ENCODE assay signal across 8 mouse cellular contexts in the genomic region with DNA sequence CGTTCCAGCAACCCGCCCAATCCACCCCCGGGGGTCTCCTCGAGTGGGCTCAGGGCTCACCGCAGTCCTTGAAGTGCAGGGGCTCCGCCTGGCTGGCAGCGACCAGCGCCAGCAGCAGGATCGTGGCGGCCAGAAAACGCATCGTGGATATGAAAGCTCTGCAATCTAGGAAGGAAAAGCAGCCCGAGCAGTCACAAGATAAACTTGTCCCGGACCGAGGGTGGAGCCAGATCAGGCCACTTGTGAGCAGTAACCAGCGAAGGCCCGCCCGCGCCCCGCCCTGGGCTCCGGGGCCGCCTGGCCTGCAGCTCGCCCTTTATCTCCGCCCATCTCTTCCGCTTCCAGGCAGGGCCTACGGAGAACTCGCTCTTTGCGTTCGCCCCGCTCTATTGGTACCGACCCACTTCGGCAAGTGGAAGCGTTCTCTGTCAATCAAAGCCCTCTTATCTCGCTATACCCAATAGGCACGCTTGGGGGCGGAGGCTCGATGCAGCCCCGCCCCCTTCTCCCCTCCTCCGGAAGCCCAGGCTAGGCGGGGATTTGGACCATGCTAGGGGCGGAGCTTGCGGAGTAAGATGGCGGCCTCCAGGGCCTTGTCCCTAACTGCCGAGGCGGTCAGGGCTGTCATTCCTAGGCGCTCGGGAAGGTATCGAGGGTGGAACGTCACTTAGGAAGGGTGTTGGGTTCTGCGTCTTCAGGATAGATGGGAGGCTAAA. TPM values are rescaled to one million over a fixed set of nuclear protein-coding genes. Genes with fewer than 3 reads are reported as not detected.
DNase-seq lines count a peak whose midpoint lies in the region; ATAC-seq and TF ChIP-seq lines count a peak whose summit lies in the region.

A gene (minus strand): TSS at position 427 of the 716 bp plus-strand sequence.
A gene (plus strand): TSS at position 526 of the 716 bp plus-strand sequence.

- no peaks in the 10 kb centered on the region; the same call in 1 of the 2 replicates for H3K36me3 ChIP-seq in embryonic facial prominence, embryonic 15.5 days
- H3K36me3 ChIP-seq in limb, embryonic 14.5 days (ENCODE audit: control insufficient read depth, insufficient read depth, low read length) = peaks cover 15% of the 10 kb centered on the region; the same call in 1 of the 2 replicates
- H3K36me3 ChIP-seq in midbrain, postnatal 0 days (ENCODE audit: insufficient read depth, low read length) = no peaks in the 10 kb centered on the region

- peak within 1 kb of the TSS; percentile 92 for H3K27ac ChIP-seq in bone marrow, adult 2 months (ENCODE audit: control insufficient read depth, insufficient read depth, low read depth, low read length, poor library complexity)
- peak within 1 kb of the TSS; percentile 95 for H3K27ac ChIP-seq in embryonic facial prominence, embryonic 15.5 days (replicated peaks)
- H3K27ac ChIP-seq in limb, embryonic 14.5 days (replicated peaks; ENCODE audit: low read depth, low read length) = peak within 1 kb of the TSS; percentile 94
- peak within 1 kb of the TSS; percentile 84 for H3K27ac ChIP-seq in midbrain, postnatal 0 days (ENCODE audit: low read depth, low read length)

- no peak for TF ChIP-seq CTCF in bone marrow, adult 2 months (IDR thresholded peaks at IDR 0.05; ENCODE audit: control insufficient read depth, insufficient read depth, low read length)
- peak; percentile 29; the same call in 1 of the 2 replicates for TF ChIP-seq CTCF in midbrain, postnatal 0 days (IDR thresholded peaks at IDR 0.05)

- peak within 1 kb of the TSS; percentile 86 for H3K4me3 ChIP-seq in bone marrow, adult 2 months (replicated peaks; ENCODE audit: control insufficient read depth, low read depth, low read length)
- peak within 1 kb of the TSS; percentile 79 for H3K4me3 ChIP-seq in embryonic facial prominence, embryonic 15.5 days (replicated peaks)
- peak within 1 kb of the TSS; percentile 59 for H3K4me3 ChIP-seq in limb, embryonic 14.5 days (replicated peaks; ENCODE audit: low read length)
- peak within 1 kb of the TSS; percentile 62 for H3K4me3 ChIP-seq in midbrain, postnatal 0 days (ENCODE audit: low read depth, low read length)

- under 1% methylated on average over 50 of the region's 50 CpGs for WGBS in bone marrow, adult 2 months
- under 1% methylated on average over 50 of the region's 50 CpGs for WGBS in embryonic facial prominence, embryonic 15.5 days
- WGBS in limb, embryonic 14.5 days = under 1% methylated on average over 49 of the region's 50 CpGs
- WGBS in midbrain, postnatal 0 days = 1% methylated on average over 49 of the region's 50 CpGs

- no peaks in the 10 kb centered on the region for H3K9me3 ChIP-seq in embryonic facial prominence, embryonic 15.5 days (replicated peaks)
- H3K9me3 ChIP-seq in limb, embryonic 14.5 days (ENCODE audit: control insufficient read depth, low read length) = no peaks in the 10 kb centered on the region
- no peaks in the 10 kb centered on the region for H3K9me3 ChIP-seq in midbrain, postnatal 0 days (ENCODE audit: low read length)

- peak; percentile 93 for TF ChIP-seq POLR2A in bone marrow, adult 2 months (IDR thresholded peaks at IDR 0.05; ENCODE audit: borderline replicate concordance, control insufficient read depth, low read depth, low read length)
- peak; percentile 85; the same call in 1 of the 2 replicates for TF ChIP-seq POLR2A in limb, embryonic 14.5 days (IDR thresholded peaks at IDR 0.05; ENCODE audit: borderline replicate concordance, extremely low read depth, insufficient read depth, insufficient read length)

- H3K27me3 ChIP-seq in embryonic facial prominence, embryonic 15.5 days = no peaks in the 10 kb centered on the region
- H3K27me3 ChIP-seq in limb, embryonic 14.5 days (ENCODE audit: control insufficient read depth, insufficient read depth, low read length) = no peaks in the 10 kb centered on the region
- H3K27me3 ChIP-seq in midbrain, postnatal 0 days (ENCODE audit: insufficient read depth, low read length) = no peaks in the 10 kb centered on the region

- peak within 1 kb of the TSS; percentile 85 for H3K4me2 ChIP-seq in embryonic facial prominence, embryonic 15.5 days (replicated peaks)
- peak within 1 kb of the TSS; percentile 82 for H3K4me2 ChIP-seq in limb, embryonic 14.5 days (replicated peaks; ENCODE audit: low read depth, low read length, severe bottlenecking)
- peak within 1 kb of the TSS; percentile 89 for H3K4me2 ChIP-seq in midbrain, postnatal 0 days (ENCODE audit: low read depth, low read length, poor library complexity, severe bottlenecking)

- H3K4me1 ChIP-seq in bone marrow, adult 2 months (ENCODE audit: control insufficient read depth, insufficient read depth, low read length) = peaks cover 3% of the 10 kb centered on the region
- H3K4me1 ChIP-seq in embryonic facial prominence, embryonic 15.5 days = peaks cover 26% of the 10 kb centered on the region
- peaks cover 13% of the 10 kb centered on the region for H3K4me1 ChIP-seq in limb, embryonic 14.5 days (ENCODE audit: control insufficient read depth, insufficient read depth, low read length)
- peaks cover 6% of the 10 kb centered on the region; the same call in 1 of the 2 replicates for H3K4me1 ChIP-seq in midbrain, postnatal 0 days (ENCODE audit: insufficient read depth, low read length)

- ATAC-seq in embryonic facial prominence, embryonic 15.5 days (ENCODE audit: insufficient number of reproducible peaks, low FRiP score, low TSS enrichment, low read depth) = peak; percentile 99
- ATAC-seq in limb, embryonic 14.5 days (ENCODE audit: low FRiP score, low read depth) = peak; percentile 98
- ATAC-seq in midbrain, postnatal 0 days (ENCODE audit: low FRiP score) = peak; percentile 97

- DNase-seq in 416B (ENCODE audit: low read depth) = peak; percentile 100
- peak; percentile 98 for DNase-seq in heart, adult 8-10 months (ENCODE audit: low spot score)
- DNase-seq in kidney, adult 9 months = peak; percentile 99
- DNase-seq in limb, embryonic 14.5 days (ENCODE audit: low spot score) = peak; percentile 100
- DNase-seq in midbrain, postnatal 0 days (ENCODE audit: low spot score) = peak; percentile 100
- DNase-seq in spleen, postnatal 14 days (ENCODE audit: low spot score in 2 of 2) = peak; percentile 91

- H3K9ac ChIP-seq in embryonic facial prominence, embryonic 15.5 days = peak within 1 kb of the TSS; percentile 75
- H3K9ac ChIP-seq in limb, embryonic 14.5 days (ENCODE audit: low read depth, low read length, severe bottlenecking) = peak within 1 kb of the TSS; percentile 76
- peak within 1 kb of the TSS; percentile 86 for H3K9ac ChIP-seq in midbrain, postnatal 0 days (replicated peaks; ENCODE audit: low read length, poor library complexity, severe bottlenecking)

RNA-seq across cellular contexts. Expression of the first gene that starts in this region (rescaled TPM):
- polyA plus RNA-seq in bone marrow, adult 2 months (2011; ENCODE audit: insufficient read depth, insufficient read length, low replicate concordance, missing spikeins) = 33.6 and 72.2 TPM in 2 replicates
- 72.0 and 72.3 TPM in 2 replicates for polyA plus RNA-seq in embryonic facial prominence, embryonic 15.5 days (2015; fragmentation: Nextera tagmentation; extraction: Ambion mirVana)
- 10 to 100 TPM; 26.1 to 29.6 (median 26.9) TPM for total RNA-seq in heart, adult 8-10 months (2022)
- polyA plus RNA-seq in limb, embryonic 14.5 days (2012; rRNA removed) = 76.2 and 87.7 TPM in 2 replicates
- polyA plus RNA-seq in limb, embryonic 14.5 days (2014; fragmentation: Nextera tagmentation; extraction: Ambion mirVana) = 65.1 and 73.4 TPM in 2 replicates
- total RNA-seq in midbrain, postnatal 0 days (2014; rRNA removed) = 39.8 and 42.5 TPM in 2 replicates
- 43.9 and 44.8 TPM in 2 replicates for polyA plus RNA-seq in midbrain, postnatal 0 days (2015; fragmentation: Nextera tagmentation; extraction: Ambion mirVana)

RNA-seq across cellular contexts. Expression of the second gene that starts in this region (rescaled TPM):
- 83.4 and 90.0 TPM in 2 replicates for polyA plus RNA-seq in bone marrow, adult 2 months (2011; ENCODE audit: insufficient read depth, insufficient read length, low replicate concordance, missing spikeins)
- polyA plus RNA-seq in embryonic facial prominence, embryonic 15.5 days (2015; fragmentation: Nextera tagmentation; extraction: Ambion mirVana) = 128 and 137 TPM in 2 replicates
- 100 to 1,000 TPM in 1 of 4 experiments, 10 to 100 TPM in 3; 89.1 to 116 (median 94.9) TPM for total RNA-seq in heart, adult 8-10 months (2022)
- 108 TPM in 2 replicates for polyA plus RNA-seq in limb, embryonic 14.5 days (2012; rRNA removed)
- 138 and 145 TPM in 2 replicates for polyA plus RNA-seq in limb, embryonic 14.5 days (2014; fragmentation: Nextera tagmentation; extraction: Ambion mirVana)
- total RNA-seq in midbrain, postnatal 0 days (2014; rRNA removed) = 58.8 and 63.7 TPM in 2 replicates
- polyA plus RNA-seq in midbrain, postnatal 0 days (2015; fragmentation: Nextera tagmentation; extraction: Ambion mirVana) = 119 and 127 TPM in 2 replicates

Comparison
In these comparisons a context has a peak if more than half of its experiments do, and no peak if none do; other contexts are left out.
1. Peak in every context shown above with its lines: DNase-seq, ATAC-seq, H3K4me3 ChIP-seq and H3K27ac ChIP-seq.